ENCODE assay signal across 19 mouse cellular contexts in genomic region chr16:5811654-5811992, GRCm38 (mm10).
DNase-seq lines count a peak whose midpoint lies in the region; ATAC-seq lines count a peak whose summit lies in the region.
"Had no signal": no experiment of that assay in that cellular context is flagged by ENCODE, and none has a peak within 500 bp of the region (broad histone marks: within the 10 kb centered on the region; RNA-seq: fewer than 3 reads in every experiment).

No protein-coding gene starts in this region.

- no peaks in the 10 kb centered on the region for H3K9me3 ChIP-seq in forebrain, embryonic 14.5 days (replicated peaks; ENCODE audit: control insufficient read depth, low read length)
- no peaks in the 10 kb centered on the region for H3K9me3 ChIP-seq in forebrain, embryonic 11.5 days (ENCODE audit: control insufficient read depth, low read length)
- no peaks in the 10 kb centered on the region for H3K9me3 ChIP-seq in midbrain, embryonic 11.5 days (ENCODE audit: control insufficient read depth, low read length)
- no peaks in the 10 kb centered on the region for H3K9me3 ChIP-seq in midbrain, embryonic 10.5 days (replicated peaks)
- no peaks in the 10 kb centered on the region for H3K9me3 ChIP-seq in neural tube, embryonic 14.5 days (ENCODE audit: control insufficient read depth, low read length)
- H3K9me3 ChIP-seq: embryonic facial prominence, embryonic 10.5 days; liver, embryonic 12.5 days had no signal

- H3K4me2 ChIP-seq in forebrain, embryonic 14.5 days (ENCODE audit: low read length), result no peak overlapping the region
- no peak overlapping the region for H3K4me2 ChIP-seq in forebrain, embryonic 11.5 days (ENCODE audit: low read depth, low read length, severe bottlenecking)
- no peak overlapping the region for H3K4me2 ChIP-seq in midbrain, embryonic 11.5 days
- H3K4me2 ChIP-seq in neural tube, embryonic 14.5 days (ENCODE audit: low read depth, low read length), result no peak overlapping the region
- H3K4me2 ChIP-seq: liver, embryonic 12.5 days had no signal

- H3K9ac ChIP-seq in forebrain, embryonic 14.5 days (ENCODE audit: low read length), result no peak overlapping the region
- H3K9ac ChIP-seq in forebrain, embryonic 11.5 days (ENCODE audit: low read length), result no peak overlapping the region
- no peak overlapping the region for H3K9ac ChIP-seq in midbrain, embryonic 11.5 days (ENCODE audit: low read length)
- no peak overlapping the region for H3K9ac ChIP-seq in neural tube, embryonic 14.5 days (replicated peaks; ENCODE audit: low read depth, low read length)
- H3K9ac ChIP-seq: liver, embryonic 12.5 days had no signal

- peaks cover 15% of the 10 kb centered on the region; the same call in 1 of the 2 replicates for H3K4me1 ChIP-seq in forebrain, embryonic 14.5 days (ENCODE audit: control insufficient read depth, insufficient read depth, low read length)
- H3K4me1 ChIP-seq in forebrain, embryonic 11.5 days (replicated peaks; ENCODE audit: control insufficient read depth, insufficient read depth, low read length), result peaks cover 8% of the 10 kb centered on the region; the same call in 1 of the 2 replicates
- peaks cover 4% of the 10 kb centered on the region; the same call in 1 of the 2 replicates for H3K4me1 ChIP-seq in midbrain, embryonic 11.5 days (ENCODE audit: control insufficient read depth, insufficient read depth, low read length)
- H3K4me1 ChIP-seq in midbrain, embryonic 10.5 days, result peaks cover 14% of the 10 kb centered on the region
- no peaks in the 10 kb centered on the region; the same call in 1 of the 2 replicates for H3K4me1 ChIP-seq in neural tube, embryonic 14.5 days (ENCODE audit: control insufficient read depth, insufficient read depth, low read length)
- H3K4me1 ChIP-seq: embryonic facial prominence, embryonic 10.5 days; liver, embryonic 12.5 days; megakaryocyte, embryonic 14.5 days had no signal

- no peaks in the 10 kb centered on the region for H3K36me3 ChIP-seq in forebrain, embryonic 14.5 days (ENCODE audit: control insufficient read depth, insufficient read depth, low read length)
- no peaks in the 10 kb centered on the region for H3K36me3 ChIP-seq in forebrain, embryonic 11.5 days (ENCODE audit: control insufficient read depth, insufficient read depth, low read length)
- no peaks in the 10 kb centered on the region for H3K36me3 ChIP-seq in midbrain, embryonic 11.5 days (ENCODE audit: control insufficient read depth, insufficient read depth, low read length)
- no peaks in the 10 kb centered on the region for H3K36me3 ChIP-seq in midbrain, embryonic 10.5 days
- H3K36me3 ChIP-seq in neural tube, embryonic 14.5 days (ENCODE audit: control insufficient read depth, insufficient read depth, low read length), result no peaks in the 10 kb centered on the region
- H3K36me3 ChIP-seq: embryonic facial prominence, embryonic 10.5 days; liver, embryonic 12.5 days had no signal

- no peaks in the 10 kb centered on the region; the same call in 1 of the 2 replicates for H3K27me3 ChIP-seq in forebrain, embryonic 14.5 days (replicated peaks; ENCODE audit: control insufficient read depth, insufficient read depth, low read length)
- H3K27me3 ChIP-seq in forebrain, embryonic 11.5 days (ENCODE audit: control insufficient read depth, insufficient read depth, low read length), result no peaks in the 10 kb centered on the region
- H3K27me3 ChIP-seq in midbrain, embryonic 11.5 days (ENCODE audit: control insufficient read depth, insufficient read depth, low read length), result no peaks in the 10 kb centered on the region
- no peaks in the 10 kb centered on the region for H3K27me3 ChIP-seq in midbrain, embryonic 10.5 days (ENCODE audit: low read depth, poor library complexity, severe bottlenecking)
- H3K27me3 ChIP-seq in neural tube, embryonic 14.5 days (ENCODE audit: control insufficient read depth, insufficient read depth, low read length), result no peaks in the 10 kb centered on the region
- H3K27me3 ChIP-seq: liver, embryonic 12.5 days; megakaryocyte, embryonic 14.5 days had no signal

- H3K4me3 ChIP-seq in forebrain, embryonic 14.5 days (ENCODE audit: low read depth, low read length), result no peak overlapping the region
- no peak overlapping the region for H3K4me3 ChIP-seq in forebrain, embryonic 11.5 days (ENCODE audit: low read depth, low read length)
- no peak overlapping the region for H3K4me3 ChIP-seq in midbrain, embryonic 11.5 days (ENCODE audit: low read depth, low read length)
- no peak overlapping the region for H3K4me3 ChIP-seq in midbrain, embryonic 10.5 days
- H3K4me3 ChIP-seq in neural tube, embryonic 14.5 days (ENCODE audit: low read depth, low read length), result no peak overlapping the region
- H3K4me3 ChIP-seq: embryonic facial prominence, embryonic 10.5 days; heart, adult 2 months; left cerebral cortex, adult 2 months; liver, embryonic 12.5 days; megakaryocyte, embryonic 14.5 days; myocyte had no signal

- H3K27ac ChIP-seq in forebrain, embryonic 14.5 days (ENCODE audit: low read depth, low read length), result peak overlapping the region; percentile 33; the same call in 1 of the 2 replicates
- no peak overlapping the region for H3K27ac ChIP-seq in forebrain, embryonic 11.5 days (ENCODE audit: low read depth, low read length)
- no peak overlapping the region for H3K27ac ChIP-seq in midbrain, embryonic 11.5 days (ENCODE audit: low read depth, low read length)
- no peak overlapping the region for H3K27ac ChIP-seq in midbrain, embryonic 10.5 days (replicated peaks)
- no peak overlapping the region for H3K27ac ChIP-seq in neural tube, embryonic 14.5 days (ENCODE audit: low read depth, low read length)
- H3K27ac ChIP-seq: embryonic facial prominence, embryonic 10.5 days; heart, adult 2 months; left cerebral cortex, adult 2 months; liver, embryonic 12.5 days had no signal

- no peak for DNase-seq in forebrain, embryonic 14.5 days (ENCODE audit: low spot score)
- DNase-seq in forebrain, embryonic 11.5 days (ENCODE audit: low spot score), result no peak
- no peak for DNase-seq in midbrain, embryonic 11.5 days (ENCODE audit: low spot score, missing footprints)
- no peak for DNase-seq in midbrain, embryonic 10.5 days (ENCODE audit: low spot score)
- peak; percentile 31 for DNase-seq in brain, adult 2 months (ENCODE audit: low read depth, low spot score)
- no peak for DNase-seq in ovary, postnatal 10 days (ENCODE audit: low spot score)
- DNase-seq: adrenal gland, adult 8-10 months; gastrocnemius, postnatal 14 days; heart, postnatal 4 days; kidney, postnatal 36 days; lung, adult 2 months had no signal

- ATAC-seq in forebrain, embryonic 14.5 days, result peak; percentile 82
- ATAC-seq in forebrain, embryonic 11.5 days (replicated peaks; ENCODE audit: low FRiP score), result no peak
- ATAC-seq in midbrain, embryonic 11.5 days (ENCODE audit: low FRiP score), result peak; percentile 35; the same call in 1 of the 2 replicates
- peak; percentile 70 for ATAC-seq in neural tube, embryonic 14.5 days (ENCODE audit: low read depth)
- ATAC-seq: intestine, embryonic 16.5 days; liver, embryonic 12.5 days had no signal

- WGBS in forebrain, embryonic 14.5 days, result 18% methylated on average over 2 of the region's 2 CpGs
- 53% methylated on average over 2 of the region's 2 CpGs for WGBS in forebrain, embryonic 11.5 days
- WGBS in midbrain, embryonic 11.5 days, result 40% methylated on average over 2 of the region's 2 CpGs
- 51% methylated on average over 2 of the region's 2 CpGs for WGBS in midbrain, embryonic 10.5 days
- 52% methylated on average over 2 of the region's 2 CpGs for WGBS in neural tube, embryonic 14.5 days
